In genomic region chr4:155838187-155839153, GRCm38 (mm10) we compare ENCODE assay signal across 9 mouse cellular contexts. TPM values are rescaled to one million over a fixed set of nuclear protein-coding genes. Genes with fewer than 3 reads are reported as not detected.
DNase-seq lines count a peak whose midpoint lies in the region; ATAC-seq lines count a peak whose summit lies in the region.
"Had no signal": no experiment of that assay in that cellular context is flagged by ENCODE, and none has a peak within 500 bp of the region (broad histone marks: within the 10 kb centered on the region; RNA-seq: fewer than 3 reads in every experiment).

No protein-coding gene starts in this region.

- H3K36me3 ChIP-seq in liver, embryonic 15.5 days (replicated peaks): no peaks in the 10 kb centered on the region
- peaks cover 7% of the 10 kb centered on the region for H3K36me3 ChIP-seq in liver, embryonic 12.5 days
- peaks cover 12% of the 10 kb centered on the region for H3K36me3 ChIP-seq in embryonic facial prominence, embryonic 15.5 days
- peaks cover 5% of the 10 kb centered on the region for H3K36me3 ChIP-seq in neural tube, embryonic 13.5 days

- no peaks in the 10 kb centered on the region for H3K9me3 ChIP-seq in liver, embryonic 15.5 days (replicated peaks)
- no peaks in the 10 kb centered on the region for H3K9me3 ChIP-seq in liver, embryonic 12.5 days (replicated peaks)
- no peaks in the 10 kb centered on the region for H3K9me3 ChIP-seq in embryonic facial prominence, embryonic 15.5 days (replicated peaks)
- H3K9me3 ChIP-seq in neural tube, embryonic 13.5 days: no peaks in the 10 kb centered on the region

- no peak overlapping the region for H3K4me2 ChIP-seq in liver, embryonic 15.5 days
- H3K4me2 ChIP-seq in liver, embryonic 12.5 days: no peak overlapping the region
- peak overlapping the region; percentile 91 for H3K4me2 ChIP-seq in embryonic facial prominence, embryonic 15.5 days (replicated peaks)
- H3K4me2 ChIP-seq in neural tube, embryonic 13.5 days: no peak overlapping the region

- H3K9ac ChIP-seq in liver, embryonic 15.5 days: no peak overlapping the region
- H3K9ac ChIP-seq in liver, embryonic 12.5 days: no peak overlapping the region
- H3K9ac ChIP-seq in embryonic facial prominence, embryonic 15.5 days: no peak overlapping the region
- H3K9ac ChIP-seq in neural tube, embryonic 13.5 days: no peak overlapping the region

- whole genome bisulfite sequencing in liver, embryonic 15.5 days (ENCODE audit: insufficient replicate concordance): 47% methylated on average over 8 of the region's 8 CpGs
- WGBS in liver, embryonic 12.5 days (ENCODE audit: insufficient replicate concordance): 40% methylated on average over 8 of the region's 8 CpGs
- 51% methylated on average over 8 of the region's 8 CpGs for WGBS in embryonic facial prominence, embryonic 15.5 days
- WGBS in neural tube, embryonic 13.5 days: 65% methylated on average over 8 of the region's 8 CpGs

- peaks cover 40% of the 10 kb centered on the region for H3K27me3 ChIP-seq in liver, embryonic 15.5 days
- peaks cover 43% of the 10 kb centered on the region for H3K27me3 ChIP-seq in liver, embryonic 12.5 days (replicated peaks)
- no peaks in the 10 kb centered on the region for H3K27me3 ChIP-seq in embryonic facial prominence, embryonic 15.5 days
- peaks cover 26% of the 10 kb centered on the region for H3K27me3 ChIP-seq in neural tube, embryonic 13.5 days

- H3K4me3 ChIP-seq in liver, embryonic 15.5 days (replicated peaks): no peak overlapping the region
- no peak overlapping the region for H3K4me3 ChIP-seq in liver, embryonic 12.5 days
- peak overlapping the region; percentile 11; the same call in 1 of the 2 replicates for H3K4me3 ChIP-seq in embryonic facial prominence, embryonic 15.5 days (replicated peaks)
- no peak overlapping the region for H3K4me3 ChIP-seq in neural tube, embryonic 13.5 days
- H3K4me3 ChIP-seq: erythroblast, embryonic 14.5 days had no signal

- peak; percentile 62 for DNase-seq in heart, postnatal 25 days (ENCODE audit: low spot score)
- DNase-seq in thymus, postnatal 14 days: no peak
- DNase-seq in cerebellum, adult 11-12 months: no peak
- no peak for DNase-seq in spleen, postnatal 14 days (ENCODE audit: low spot score in 2 of 2)

- no peak for ATAC-seq in liver, embryonic 15.5 days (ENCODE audit: insufficient read depth)
- ATAC-seq in liver, embryonic 12.5 days: no peak
- peak; percentile 30; the same call in 1 of the 2 replicates for ATAC-seq in embryonic facial prominence, embryonic 15.5 days (ENCODE audit: insufficient number of reproducible peaks, low FRiP score, low TSS enrichment, low read depth)
- ATAC-seq in neural tube, embryonic 13.5 days (ENCODE audit: low read depth): no peak

- intact Hi-C loops in heart, postnatal 25 days (cut with DNase I): no loop called here

- H3K4me1 ChIP-seq in liver, embryonic 15.5 days (replicated peaks): peaks cover 43% of the 10 kb centered on the region
- H3K4me1 ChIP-seq in liver, embryonic 12.5 days: peaks cover 50% of the 10 kb centered on the region
- H3K4me1 ChIP-seq in embryonic facial prominence, embryonic 15.5 days: peaks cover 56% of the 10 kb centered on the region
- peaks cover 36% of the 10 kb centered on the region for H3K4me1 ChIP-seq in neural tube, embryonic 13.5 days (replicated peaks)

- H3K27ac ChIP-seq in liver, embryonic 15.5 days (replicated peaks): peak overlapping the region; percentile 33; the same call in 1 of the 2 replicates
- no peak overlapping the region for H3K27ac ChIP-seq in liver, embryonic 12.5 days
- peak overlapping the region; percentile 89 for H3K27ac ChIP-seq in embryonic facial prominence, embryonic 15.5 days (replicated peaks)
- H3K27ac ChIP-seq in neural tube, embryonic 13.5 days (replicated peaks): 0 out of 2 replicates have a peak overlapping the region, but pooled peaks have one; percentile 46

RNA-seq across cellular contexts. Expression of gene Mxra8, which starts 1.0 kb away (rescaled TPM):
- 7.7 and 9.9 TPM in 2 replicates for polyA plus RNA-seq in liver, embryonic 15.5 days (2015; fragmentation: Nextera tagmentation; extraction: Ambion mirVana)
- 8.1 and 9.2 TPM in 2 replicates for polyA plus RNA-seq in liver, embryonic 12.5 days (2016; fragmentation: Nextera tagmentation; extraction: Ambion mirVana)
- polyA plus RNA-seq in embryonic facial prominence, embryonic 15.5 days (2015; fragmentation: Nextera tagmentation; extraction: Ambion mirVana): 137 and 141 TPM in 2 replicates
- total RNA-seq in heart, postnatal 25 days (2021): 10 to 100 TPM; 30.5 to 33.0 TPM
- 29.3 and 33.9 TPM in 2 replicates for polyA plus RNA-seq in neural tube, embryonic 13.5 days (2015; fragmentation: Nextera tagmentation; extraction: Ambion mirVana)
- polyA plus RNA-seq: erythroblast, embryonic 14.5 days had no signal

RNA-seq across cellular contexts. Expression of gene Aurkaip1, which starts 7.4 kb away (rescaled TPM):
- 94.0 and 108 TPM in 2 replicates for polyA plus RNA-seq in liver, embryonic 15.5 days (2015; fragmentation: Nextera tagmentation; extraction: Ambion mirVana)
- 146 and 153 TPM in 2 replicates for polyA plus RNA-seq in liver, embryonic 12.5 days (2016; fragmentation: Nextera tagmentation; extraction: Ambion mirVana)
- 142 TPM in 2 replicates for polyA plus RNA-seq in embryonic facial prominence, embryonic 15.5 days (2015; fragmentation: Nextera tagmentation; extraction: Ambion mirVana)
- 100 to 1,000 TPM; 108 to 109 TPM for total RNA-seq in heart, postnatal 25 days (2021)
- 139 and 145 TPM in 2 replicates for polyA plus RNA-seq in neural tube, embryonic 13.5 days (2015; fragmentation: Nextera tagmentation; extraction: Ambion mirVana)

RNA-seq across cellular contexts. Expression of gene Dvl1, which starts 8.7 kb away (rescaled TPM):
- 5.0 and 6.9 TPM in 2 replicates for polyA plus RNA-seq in liver, embryonic 15.5 days (2015; fragmentation: Nextera tagmentation; extraction: Ambion mirVana)
- 10.7 and 12.1 TPM in 2 replicates for polyA plus RNA-seq in liver, embryonic 12.5 days (2016; fragmentation: Nextera tagmentation; extraction: Ambion mirVana)
- polyA plus RNA-seq in embryonic facial prominence, embryonic 15.5 days (2015; fragmentation: Nextera tagmentation; extraction: Ambion mirVana): 10.0 and 12.2 TPM in 2 replicates
- 10 to 100 TPM; 43.3 to 44.3 TPM for total RNA-seq in heart, postnatal 25 days (2021)
- 8.6 and 14.6 TPM in 2 replicates for polyA plus RNA-seq in neural tube, embryonic 13.5 days (2015; fragmentation: Nextera tagmentation; extraction: Ambion mirVana)

RNA-seq across cellular contexts. Expression of gene Tas1r3, which starts 24.7 kb away (rescaled TPM):
- polyA plus RNA-seq in liver, embryonic 15.5 days (2015; fragmentation: Nextera tagmentation; extraction: Ambion mirVana): 0.08 and 0.15 TPM in 2 replicates
- 0.07 and 0.11 TPM in 2 replicates for polyA plus RNA-seq in liver, embryonic 12.5 days (2016; fragmentation: Nextera tagmentation; extraction: Ambion mirVana)
- polyA plus RNA-seq in embryonic facial prominence, embryonic 15.5 days (2015; fragmentation: Nextera tagmentation; extraction: Ambion mirVana): 0.48 and 0.56 TPM in 2 replicates
- total RNA-seq in heart, postnatal 25 days (2021): under 1 TPM; 0.14 to 0.26 TPM
- 0.45 and 0.72 TPM in 2 replicates for polyA plus RNA-seq in neural tube, embryonic 13.5 days (2015; fragmentation: Nextera tagmentation; extraction: Ambion mirVana)
- polyA plus RNA-seq: erythroblast, embryonic 14.5 days had no signal

RNA-seq across cellular contexts. Expression of gene Ccnl2, which starts 26.2 kb away (rescaled TPM):
- polyA plus RNA-seq in liver, embryonic 15.5 days (2015; fragmentation: Nextera tagmentation; extraction: Ambion mirVana): 65.6 and 77.1 TPM in 2 replicates
- polyA plus RNA-seq in liver, embryonic 12.5 days (2016; fragmentation: Nextera tagmentation; extraction: Ambion mirVana): 98.8 and 101 TPM in 2 replicates
- 198 and 206 TPM in 2 replicates for polyA plus RNA-seq in embryonic facial prominence, embryonic 15.5 days (2015; fragmentation: Nextera tagmentation; extraction: Ambion mirVana)
- total RNA-seq in heart, postnatal 25 days (2021): 10 to 100 TPM; 35.6 to 37.8 TPM
- 155 and 185 TPM in 2 replicates for polyA plus RNA-seq in neural tube, embryonic 13.5 days (2015; fragmentation: Nextera tagmentation; extraction: Ambion mirVana)
